Mouse (Mus musculus): Measurements from ENCODE around the gene Rmdn2.

- TF ChIP-seq CTCF (conservative IDR thresholded peaks at IDR 0.05; ENCODE audit: insufficient read depth, insufficient read length, low read depth, low read length) (no peak), POLR2A (IDR thresholded peaks at IDR 0.05; ENCODE audit: low read depth, low read length) (no peak)
Measured at GRCm38 (mm10) chr17:79611545-79611944, at the start of gene Rmdn2.
